Mouse (Mus musculus): ENCODE results near the gene Fkbp11.

DNA sequence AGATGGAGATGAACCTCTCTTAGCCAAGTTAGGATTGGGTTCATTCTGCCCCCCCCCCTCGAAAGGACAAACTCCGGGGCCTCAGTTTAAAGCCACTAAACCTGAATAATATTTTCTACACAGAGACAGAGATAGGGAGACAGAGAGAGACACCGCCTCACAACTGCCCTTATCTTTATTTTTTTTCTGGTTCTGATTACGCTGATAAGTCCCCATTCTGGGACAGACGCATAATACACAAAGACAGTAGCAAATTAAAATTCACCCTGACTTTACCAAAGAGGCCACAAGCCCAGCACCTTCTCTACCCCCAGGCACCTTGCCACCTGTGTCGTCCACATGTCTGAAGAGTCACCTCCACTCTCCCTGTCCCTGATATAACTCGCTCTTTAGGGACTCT lies 46.4 kb downstream of the Fkbp11 start:
- no peak for TF ChIP-seq CTCF (IDR thresholded peaks at IDR 0.05; ENCODE audit: extremely low read depth, insufficient read depth, low read length)
- no peak for TF ChIP-seq POLR2A (IDR thresholded peaks at IDR 0.05; ENCODE audit: extremely low read depth, insufficient read depth, low read length)

Measured in cortical plate, adult 2 months (tissue).